Mouse (Mus musculus): ENCODE results near the gene Wwc1. TPM values are rescaled to one million over a fixed set of nuclear protein-coding genes. Genes with fewer than 3 reads are reported as not detected.

The Wwc1 gene
- total and polyA plus RNA-seq, 3 experiments: 0.89 to 8.7 (median 2.0) TPM

DNA sequence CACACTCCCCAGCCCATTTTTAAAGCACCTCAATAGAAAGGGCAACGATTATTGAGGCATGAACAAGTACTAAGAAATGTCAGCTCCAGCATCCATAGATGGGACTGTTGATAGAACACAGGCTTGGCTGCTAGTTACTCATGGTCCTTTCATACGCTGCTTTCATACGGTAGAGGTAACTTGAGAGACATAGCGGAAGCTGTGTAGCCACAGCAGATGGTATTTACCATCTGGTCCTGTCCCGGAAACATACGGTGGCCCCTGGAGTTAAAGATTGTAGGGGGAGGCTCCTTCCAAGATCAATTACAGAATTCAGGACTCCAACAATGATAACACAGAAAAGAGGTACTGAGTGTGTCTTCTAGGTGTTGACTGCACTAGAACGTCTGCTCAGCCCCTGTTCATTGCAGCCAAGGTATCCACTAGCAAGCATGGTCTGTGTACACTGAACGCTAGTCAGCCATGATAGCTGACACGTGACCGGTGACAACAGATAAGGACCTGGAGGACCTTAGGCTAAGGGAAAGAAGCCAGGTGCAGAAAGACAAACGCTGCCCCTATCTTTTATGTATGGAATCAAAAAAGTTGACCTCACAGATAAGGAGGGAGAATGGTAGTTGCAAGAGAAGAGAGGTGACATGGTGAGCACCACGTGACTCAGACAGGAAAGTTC, 122.8 kb downstream of the Wwc1 start:
- Histone ChIP-seq H3K9ac (ENCODE audit: insufficient read depth, low read depth) (no peak overlapping the region), H3K27ac (ENCODE audit: insufficient read depth, low read depth) (no peak overlapping the region), H3K4me2 (ENCODE audit: insufficient read depth, low read depth, poor library complexity, severe bottlenecking) (no peak overlapping the region), H3K79me2 (replicated peaks; ENCODE audit: control insufficient read depth, extremely low read depth, insufficient read depth, poor library complexity, severe bottlenecking) (no peaks in the 10 kb centered on the region), H3K27me3 (replicated peaks) (no peaks in the 10 kb centered on the region), H3K9me3 (replicated peaks; ENCODE audit: low read length) (no peaks in the 10 kb centered on the region), H3K36me3 (replicated peaks in 1 of 2; ENCODE audit: control insufficient read depth in 1 of 2, insufficient read depth in 1 of 2, low read length in 1 of 2) (peaks cover 0 to 30% of the 10 kb centered on the region in 2 experiments), H3K4me1 (ENCODE audit: control insufficient read depth in 1 of 2, insufficient read depth in 2 of 2) (peaks cover 0 to 9% of the 10 kb centered on the region in 2 experiments; a peak in 1 of 4 replicates), H3K4me3 (replicated peaks in 1 of 3; ENCODE audit: low read depth in 2 of 3, low read length in 2 of 3, poor library complexity in 1 of 3) (no peak overlapping the region)
- DNase-seq (ENCODE audit: extremely low read depth): no peak
- dilution Hi-C loops (cut with MboI; ENCODE audit: extremely low pct_ligation_motif_present, extremely low pct_unique_long_range_greater_than_20kb, low sequenced_read_pairs): no loop called here
- in situ Hi-C loops (cut with MboI; ENCODE audit: low pct_ligation_motif_present, low pct_unique_long_range_greater_than_20kb, low sequenced_read_pairs): no loop called here
- TF ChIP-seq ZNF384 (IDR thresholded peaks at IDR 0.05; ENCODE audit: low read depth, low read length) (no peak), USF2 (conservative IDR thresholded peaks at IDR 0.05; ENCODE audit: low read depth, low read length) (peak; percentile 6; the same call in 1 of the 2 replicates)

DNA sequence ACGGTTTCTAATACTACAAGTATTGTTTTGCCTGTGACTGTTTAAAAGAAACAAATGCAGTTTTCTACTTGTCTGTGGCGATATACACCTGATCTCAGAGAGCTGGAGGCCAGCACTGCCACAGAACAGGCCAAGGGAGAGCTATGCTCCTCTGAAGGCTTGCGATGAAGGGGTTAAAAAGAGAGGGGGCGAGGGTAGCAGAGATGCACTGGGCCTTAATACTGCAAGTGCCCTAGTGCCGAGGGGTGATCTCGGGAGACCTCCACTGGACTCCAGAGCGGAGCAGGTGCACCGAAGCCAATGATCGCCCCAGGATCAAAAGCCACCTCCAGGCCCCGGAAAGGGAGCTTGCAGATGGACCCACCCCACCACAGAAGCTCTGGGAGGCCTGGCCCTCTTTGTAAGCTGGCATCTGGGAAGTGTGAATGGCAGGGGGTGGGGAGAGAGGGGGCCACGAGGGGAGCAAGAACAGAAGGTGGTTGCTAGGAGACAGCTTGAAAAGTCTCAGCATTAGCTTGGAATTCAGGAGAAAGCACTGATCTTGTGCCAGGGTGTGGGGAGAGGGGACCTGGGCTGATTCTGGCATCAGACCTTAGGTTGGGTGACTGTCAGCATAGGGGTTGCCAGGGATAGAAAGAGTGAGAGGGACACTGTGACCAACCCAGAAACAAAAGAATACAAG, 123.8 kb downstream of the Wwc1 start:
- dilution Hi-C loops (cut with MboI; ENCODE audit: extremely low pct_ligation_motif_present, extremely low pct_unique_long_range_greater_than_20kb, low sequenced_read_pairs): no loop called here
- no peak overlapping the region for H3K9ac ChIP-seq (ENCODE audit: insufficient read depth, low read depth)
- TF ChIP-seq MAFK (IDR thresholded peaks at IDR 0.05; ENCODE audit: insufficient replicate concordance, low read length) (no peak), SIN3A (IDR thresholded peaks at IDR 0.05; ENCODE audit: low read length) (no peak), MYC (IDR thresholded peaks at IDR 0.05; ENCODE audit: low read depth, low read length) (no peak), EP300 (IDR thresholded peaks at IDR 0.05; ENCODE audit: low read length) (no peak), POLR2AphosphoS2 (IDR thresholded peaks at IDR 0.05; ENCODE audit: low read depth, low read length) (no peak)
- no peaks in the 10 kb centered on the region for H3K79me2 ChIP-seq (replicated peaks; ENCODE audit: control insufficient read depth, extremely low read depth, insufficient read depth, poor library complexity, severe bottlenecking)
- peaks cover 0 to 9% of the 10 kb centered on the region in 2 experiments; a peak in 1 of 4 replicates for H3K4me1 ChIP-seq (ENCODE audit: control insufficient read depth in 1 of 2, insufficient read depth in 2 of 2)
- H3K9me3 ChIP-seq (replicated peaks; ENCODE audit: low read length): no peaks in the 10 kb centered on the region
- no peak overlapping the region for H3K4me3 ChIP-seq (replicated peaks in 1 of 3; ENCODE audit: low read depth in 2 of 3, low read length in 2 of 3, poor library complexity in 1 of 3)
- no peak overlapping the region for H3K4me2 ChIP-seq (ENCODE audit: insufficient read depth, low read depth, poor library complexity, severe bottlenecking)
- no peak overlapping the region for H3K27ac ChIP-seq (ENCODE audit: insufficient read depth, low read depth)
- no peak for DNase-seq (ENCODE audit: extremely low read depth)
- in situ Hi-C loops (cut with MboI; ENCODE audit: low pct_ligation_motif_present, low pct_unique_long_range_greater_than_20kb, low sequenced_read_pairs): no loop called here
- H3K27me3 ChIP-seq (replicated peaks): no peaks in the 10 kb centered on the region
- peaks cover 0 to 35% of the 10 kb centered on the region in 2 experiments for H3K36me3 ChIP-seq (replicated peaks in 1 of 2; ENCODE audit: control insufficient read depth in 1 of 2, insufficient read depth in 1 of 2, low read length in 1 of 2)

GRCm38 (mm10) chr11:35855567-35855966, 124.8 kb downstream of the Wwc1 start:
- TF ChIP-seq JUN (IDR thresholded peaks at IDR 0.05; ENCODE audit: insufficient read depth, low read depth, low read length) (no peak), UBTF (IDR thresholded peaks at IDR 0.05; ENCODE audit: low read depth, low read length) (no peak), JUND (conservative IDR thresholded peaks at IDR 0.05; ENCODE audit: low read depth, low read length) (no peak)
- Histone ChIP-seq H3K4me3 (replicated peaks in 1 of 3; ENCODE audit: low read depth in 2 of 3, low read length in 2 of 3, poor library complexity in 1 of 3) (no peak overlapping the region), H3K27ac (ENCODE audit: insufficient read depth, low read depth) (no peak overlapping the region), H3K79me2 (replicated peaks; ENCODE audit: control insufficient read depth, extremely low read depth, insufficient read depth, poor library complexity, severe bottlenecking) (no peaks in the 10 kb centered on the region), H3K9me3 (replicated peaks; ENCODE audit: low read length) (no peaks in the 10 kb centered on the region), H3K4me2 (ENCODE audit: insufficient read depth, low read depth, poor library complexity, severe bottlenecking) (no peak overlapping the region), H3K4me1 (ENCODE audit: control insufficient read depth in 1 of 2, insufficient read depth in 2 of 2) (peaks cover 0 to 9% of the 10 kb centered on the region in 2 experiments; a peak in 1 of 4 replicates), H3K9ac (ENCODE audit: insufficient read depth, low read depth) (no peak overlapping the region), H3K27me3 (replicated peaks) (no peaks in the 10 kb centered on the region), H3K36me3 (replicated peaks in 1 of 2; ENCODE audit: control insufficient read depth in 1 of 2, insufficient read depth in 1 of 2, low read length in 1 of 2) (peaks cover 0 to 41% of the 10 kb centered on the region in 2 experiments)
- dilution Hi-C loops (cut with MboI; ENCODE audit: extremely low pct_ligation_motif_present, extremely low pct_unique_long_range_greater_than_20kb, low sequenced_read_pairs): no loop called here
- in situ Hi-C loops (cut with MboI; ENCODE audit: low pct_ligation_motif_present, low pct_unique_long_range_greater_than_20kb, low sequenced_read_pairs): no loop called here
- DNase-seq (ENCODE audit: extremely low read depth): no peak
